Mouse (Mus musculus) layer of hippocampus, adult 2 months (tissue): ENCODE measurements around the gene Tpk1. TPM values are rescaled to one million over a fixed set of nuclear protein-coding genes. Genes with fewer than 3 reads are reported as not detected.

Experiments
- DNase-seq, 2 experiments: peaks; one replicate each; pipeline ENCODE4 v3.0.0; 2022; ENCODE audit warnings: low spot score in 2 of 2
- H3K27ac ChIP-seq: fragments of 200-600 bp; 2 replicates; pipeline ENCODE4 v1.8.1; 2022
- H3K4me3 ChIP-seq: fragments of 200-600 bp; 2 replicates; pipeline ENCODE4 v1.8.1; 2022; ENCODE audit warnings: mild to moderate bottlenecking
- CTCF ChIP-seq: fragments of 200-600 bp; conservative IDR thresholded peaks from 2 replicates; pipeline ENCODE4 v1.8.1; 2022; ENCODE audit warnings: antibody characterized with exemption, mild to moderate bottlenecking, moderate library complexity
- total RNA-seq, 2 experiments: library from RNA; stranded (reverse); gene quantifications; 2 replicates each; pipeline ENCODE4 v1.2.3; 2021

The Tpk1 gene
- total RNA-seq, 2 experiments from 2014 or later = 2.6 to 3.6 TPM

DNA sequence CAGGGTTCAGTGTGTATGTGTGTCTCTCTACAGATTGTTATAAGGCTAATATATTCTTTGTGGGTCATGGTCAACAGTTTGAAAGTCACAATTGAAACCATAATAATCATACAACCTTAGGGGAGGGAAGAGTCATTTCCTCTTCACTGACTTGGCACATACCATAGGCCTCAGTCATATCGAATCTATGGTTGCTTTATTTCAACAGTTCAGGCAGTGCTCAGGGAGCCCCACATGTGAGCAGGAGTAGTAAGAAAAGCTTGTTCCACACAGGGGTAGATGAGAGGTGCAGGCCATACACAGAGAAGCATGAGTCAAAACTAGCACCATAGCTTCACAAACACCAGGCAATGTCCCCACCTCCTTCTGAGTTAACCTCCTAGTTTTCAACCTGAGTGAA lies 323.1 kb downstream of the Tpk1 start:
- Histone ChIP-seq H3K27ac (no peak overlapping the region), H3K4me3 (no peak overlapping the region)
- DNase-seq = no peak
- TF ChIP-seq CTCF = no peak

DNA sequence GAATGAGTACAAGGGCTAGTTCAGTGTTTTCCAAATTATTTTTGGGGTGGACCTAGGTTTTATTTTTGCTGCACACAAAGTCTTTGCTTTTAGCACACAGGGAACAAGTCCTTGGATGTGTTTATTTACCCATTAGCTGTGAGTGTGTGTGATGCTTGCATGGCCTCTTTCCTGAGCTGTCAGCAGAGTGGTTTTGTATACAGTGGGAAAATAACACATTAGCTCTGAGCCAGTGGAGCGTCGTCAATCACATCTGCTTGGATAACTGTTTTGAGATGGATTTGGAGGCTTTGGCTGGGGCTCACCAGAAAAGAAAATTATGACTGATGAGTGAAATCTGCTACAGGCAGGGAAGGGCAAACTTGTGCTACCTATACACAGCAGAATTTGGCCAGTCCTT lies 323.7 kb downstream of the Tpk1 start:
- TF ChIP-seq CTCF = no peak
- Histone ChIP-seq H3K4me3 (no peak overlapping the region), H3K27ac (no peak overlapping the region)
- DNase-seq = no peak

- DNase-seq = no peak
- no peak overlapping the region for H3K4me3 ChIP-seq
- no peak overlapping the region for H3K27ac ChIP-seq
- TF ChIP-seq CTCF = no peak
Observed at GRCm38 (mm10) chr6:43338804-43339203, 327.3 kb downstream of the Tpk1 start.

DNA sequence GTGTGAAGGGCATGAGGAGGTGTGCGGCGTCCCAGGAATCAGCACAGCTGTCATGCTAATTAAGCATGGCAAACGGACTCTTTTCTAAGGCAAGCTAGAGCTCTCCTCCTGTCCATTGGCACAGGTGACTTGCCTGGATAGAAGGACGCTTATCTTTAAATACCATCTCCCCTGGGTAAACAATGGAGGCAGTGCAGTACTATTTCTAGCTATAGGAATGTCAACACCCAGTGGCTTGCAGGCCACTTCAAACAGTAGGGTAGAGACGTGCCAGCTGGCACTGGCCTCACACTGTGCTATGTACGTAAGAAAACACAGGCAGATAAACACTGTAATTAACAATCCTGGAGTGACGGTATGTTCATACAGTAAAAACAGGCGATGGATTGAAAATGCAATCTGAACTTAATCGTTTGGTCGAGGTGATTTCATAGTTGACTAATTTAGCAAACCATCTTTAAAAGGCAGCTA lies 328.6 kb downstream of the Tpk1 start:
- H3K27ac ChIP-seq = no peak overlapping the region
- H3K4me3 ChIP-seq = no peak overlapping the region
- no peak for TF ChIP-seq CTCF
- DNase-seq = no peak

- DNase-seq = no peak
- TF ChIP-seq CTCF = peak; percentile 56
- H3K27ac ChIP-seq = no peak overlapping the region
- no peak overlapping the region for H3K4me3 ChIP-seq
Observed at GRCm38 (mm10) chr6:43335619-43336234, 330.4 kb downstream of the Tpk1 start.

GRCm38 (mm10) chr6:43333479-43333878 lies 332.6 kb downstream of the Tpk1 start:
- H3K4me3 ChIP-seq = no peak overlapping the region
- no peak for TF ChIP-seq CTCF
- DNase-seq = no peak
- H3K27ac ChIP-seq = no peak overlapping the region

GRCm38 (mm10) chr6:43312961-43313656 lies 353.0 kb downstream of the Tpk1 start:
- H3K27ac ChIP-seq = no peak overlapping the region
- TF ChIP-seq CTCF = no peak
- no peak for DNase-seq
- H3K4me3 ChIP-seq = no peak overlapping the region

- TF ChIP-seq CTCF = no peak
- Histone ChIP-seq H3K27ac (no peak overlapping the region), H3K4me3 (no peak overlapping the region)
- no peak for DNase-seq
Observed at GRCm38 (mm10) chr6:43312546-43312945, 353.5 kb downstream of the Tpk1 start.

GRCm38 (mm10) chr6:43310071-43310470 lies 356.0 kb downstream of the Tpk1 start:
- no peak for DNase-seq
- Histone ChIP-seq H3K4me3 (no peak overlapping the region), H3K27ac (no peak overlapping the region)
- TF ChIP-seq CTCF = no peak

- no peak for TF ChIP-seq CTCF
- no peak for DNase-seq
- Histone ChIP-seq H3K27ac (no peak within 1 kb of the TSS), H3K4me3 (no peak within 1 kb of the TSS)
Observed at GRCm38 (mm10) chr6:43309454-43309853, 356.6 kb downstream of the Tpk1 start, which contains the start of gene Nobox. Gene Nobox, minus strand, starts transcription at chr6:43309554.

DNA sequence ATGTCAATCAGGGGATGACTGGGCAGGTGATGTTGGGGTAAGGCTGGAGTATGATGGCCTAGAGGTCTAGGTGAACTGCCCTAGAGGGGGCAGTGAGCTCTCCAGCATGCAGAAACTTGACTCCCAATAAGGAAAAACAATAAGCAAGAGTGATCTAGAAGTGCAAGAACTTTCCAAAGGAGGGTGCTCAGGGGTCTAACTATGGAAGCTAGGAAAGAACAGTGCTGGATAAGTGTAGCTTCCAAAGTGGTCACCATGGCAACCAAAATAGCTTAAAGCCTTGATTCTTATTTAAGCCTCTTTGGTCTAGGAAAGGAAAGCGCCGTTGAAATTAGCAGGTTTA lies 368.6 kb downstream of the Tpk1 start:
- DNase-seq = no peak
- no peak overlapping the region for H3K4me3 ChIP-seq
- TF ChIP-seq CTCF = no peak
- no peak overlapping the region for H3K27ac ChIP-seq

- peak; percentile 51 to 54 for DNase-seq
- H3K27ac ChIP-seq = peak overlapping the region; percentile 19; the same call in 1 of the 2 replicates
- no peak overlapping the region for H3K4me3 ChIP-seq
- peak; percentile 90 for TF ChIP-seq CTCF
Observed at GRCm38 (mm10) chr6:43296798-43297507, 369.1 kb downstream of the Tpk1 start.

DNA sequence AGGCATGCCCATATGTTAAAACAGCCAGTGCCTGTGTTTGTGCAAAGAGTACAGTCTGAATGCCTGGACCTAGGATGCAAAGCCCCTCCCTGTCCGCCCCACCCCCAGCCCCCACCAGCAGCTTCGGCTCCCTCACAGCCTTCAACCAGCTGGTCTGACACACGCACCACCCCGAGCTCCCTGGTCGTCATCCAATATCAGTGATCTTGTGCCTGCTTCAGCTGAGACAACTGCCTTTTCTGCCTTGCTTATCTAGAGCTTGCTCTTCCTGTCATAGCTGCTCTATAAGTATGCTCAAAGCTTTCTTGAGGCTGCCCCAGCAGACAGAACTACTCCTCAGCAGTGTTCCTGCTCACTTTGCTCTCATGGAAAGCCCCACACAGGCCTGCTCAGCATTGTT lies 370.2 kb downstream of the Tpk1 start:
- DNase-seq = no peak
- Histone ChIP-seq H3K27ac (peak overlapping the region; percentile 19; the same call in 1 of the 2 replicates), H3K4me3 (no peak overlapping the region)
- no peak for TF ChIP-seq CTCF
